Mouse (Mus musculus): ENCODE results near the gene Mllt11.

GRCm38 (mm10) chr3:95243086-95243485, 11.1 kb upstream of the Mllt11 start:
- TF ChIP-seq EP300 (IDR thresholded peaks at IDR 0.05; ENCODE audit: insufficient read depth, low read depth, low read length) (no peak), CTCF (IDR thresholded peaks at IDR 0.05; ENCODE audit: low read depth, low read length) (no peak)
